Mouse (Mus musculus): Measurements from ENCODE around the gene Gm1553.

Gene Gm1553

DNA sequence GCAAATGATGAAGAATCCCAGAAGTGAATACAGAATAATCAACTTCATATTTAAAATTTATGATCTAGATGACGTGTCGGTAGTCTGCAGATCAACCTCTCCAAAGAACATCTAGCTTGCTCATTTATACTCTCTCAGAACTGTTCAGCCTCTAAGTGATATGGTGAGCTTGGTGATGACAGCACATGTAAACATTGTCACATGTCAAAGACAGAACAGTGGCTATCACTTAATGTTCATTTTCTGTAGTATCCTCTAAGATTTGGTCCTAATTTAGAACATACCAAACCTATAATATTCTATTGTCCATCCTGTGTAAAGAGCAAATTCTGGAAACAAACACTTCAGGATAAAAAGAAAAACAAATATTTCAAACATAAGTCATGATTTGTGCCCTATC is at the start of gene Gm1553:
TSS of gene Gm1553 (minus strand) at position 101 of the 400 bp plus-strand sequence.
- DNase-seq (ENCODE audit: low spot score in 2 of 2), result no peak

Data from right cerebral cortex, postnatal 36 days (tissue).